Mouse (Mus musculus) spleen, embryonic (tissue): Measurements from ENCODE around the gene Nav3.

Source experiments
- CTCF ChIA-PET: fragments of 350-600 bp; sonication (Branson Sonifier 250); formaldehyde crosslinking; loops from one replicate; lab custom pipeline; 2022; lab: Charles Lee

Gene Nav3

GRCm38 (mm10) chr10:109684109-109685056 is 771.6 kb downstream of the Nav3 start:
- CTCF ChIA-PET, result no interaction called here

GRCm38 (mm10) chr10:109672896-109673295 is 783.1 kb downstream of the Nav3 start:
- CTCF ChIA-PET, result no interaction called here

DNA sequence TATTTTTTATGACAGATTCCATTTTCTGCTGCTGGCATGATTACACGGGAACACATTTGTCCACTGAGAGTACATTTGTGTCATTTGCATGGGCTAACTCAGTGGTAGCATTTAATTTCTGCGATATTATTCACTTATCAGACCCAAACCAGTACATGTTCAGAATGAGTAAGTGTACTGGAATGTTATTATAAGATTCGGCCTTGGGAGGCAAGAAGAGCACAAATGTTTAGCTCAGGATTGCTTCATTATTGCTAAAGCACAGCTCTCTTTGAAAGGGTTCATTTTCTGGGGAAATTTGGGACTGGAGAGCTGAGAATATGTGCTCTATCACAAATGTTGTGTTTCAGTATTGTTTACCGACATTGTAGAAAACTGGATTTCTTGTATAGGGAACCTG is 788.6 kb downstream of the Nav3 start:
- CTCF ChIA-PET, result no interaction called here

DNA sequence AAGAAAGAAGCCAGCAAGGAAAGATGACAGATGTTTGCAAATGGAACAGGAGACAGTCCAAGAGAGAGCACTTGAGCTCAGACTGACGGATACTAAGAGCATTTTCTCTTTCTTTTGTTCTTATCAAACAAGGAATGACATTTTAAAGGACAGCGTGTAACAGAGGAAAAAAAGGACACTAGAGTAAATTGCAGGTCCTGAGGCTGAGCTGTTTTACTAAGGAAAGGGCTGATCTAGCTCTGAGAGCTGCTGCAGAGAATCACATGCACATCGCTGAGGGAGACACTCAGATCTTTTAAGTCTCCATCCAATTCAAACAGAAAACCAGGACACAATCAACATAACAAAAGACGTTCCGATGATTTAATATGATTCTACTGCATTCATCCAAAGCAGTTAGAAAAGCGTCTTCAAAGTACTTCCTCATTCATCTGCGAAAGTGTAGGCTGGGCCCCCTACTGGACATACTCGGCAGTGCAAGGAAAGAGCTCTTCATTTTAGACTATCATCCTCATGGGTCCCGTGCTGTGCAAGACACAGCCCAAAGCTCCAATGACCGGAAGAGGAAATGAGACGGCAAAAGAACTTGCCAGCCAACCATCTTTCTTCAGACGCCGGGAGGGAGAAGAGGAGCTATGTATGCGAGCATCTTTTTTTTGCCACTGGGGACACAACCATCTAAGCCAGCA is 791.2 kb downstream of the Nav3 start:
- CTCF ChIA-PET, result no interaction called here

DNA sequence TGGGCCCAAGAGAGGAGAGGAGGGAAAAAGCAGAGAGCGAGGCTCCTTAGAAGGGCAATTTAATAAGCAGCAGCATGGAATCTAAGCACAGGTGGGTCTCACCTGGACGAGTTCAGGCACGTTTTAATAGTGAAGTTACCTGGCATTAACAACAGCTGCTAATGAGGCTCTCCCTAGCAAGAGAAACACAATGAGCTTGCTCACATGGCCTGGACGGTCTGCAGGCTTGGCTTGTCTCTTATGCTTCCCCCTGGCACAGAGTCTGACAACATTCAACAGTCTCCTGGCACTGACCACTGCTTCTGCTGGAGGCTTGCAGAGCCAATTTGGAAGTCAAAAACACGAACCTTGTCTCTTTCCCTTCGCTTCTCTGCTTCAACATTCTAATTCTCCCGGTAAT is 804.5 kb downstream of the Nav3 start:
- CTCF ChIA-PET, result no interaction called here

DNA sequence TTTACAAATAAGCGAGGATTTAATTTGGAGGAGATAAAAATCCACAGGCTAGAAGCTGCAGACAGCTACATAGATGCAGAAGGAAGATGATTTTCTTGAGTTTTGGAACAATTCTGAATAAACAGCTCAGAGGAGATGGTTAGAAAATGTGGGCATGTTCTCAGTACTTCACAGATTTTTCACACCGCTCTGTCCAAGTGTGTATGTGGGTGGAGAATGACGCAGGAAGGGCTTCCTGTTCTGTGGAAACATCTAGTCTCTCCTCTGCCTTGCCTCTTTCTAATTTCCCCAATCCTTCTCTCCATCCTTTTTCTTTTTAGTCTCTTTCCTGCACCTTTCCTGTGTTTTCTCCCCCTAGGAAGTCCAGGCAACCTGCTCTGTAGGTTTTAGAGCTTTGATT is 812.4 kb downstream of the Nav3 start:
- CTCF ChIA-PET, result no interaction called here

GRCm38 (mm10) chr10:109641806-109642205 is 814.2 kb downstream of the Nav3 start:
- CTCF ChIA-PET, result interaction anchor here (0.7 kb wide), 1 partner anchor 685 kb away, joined by 3 read pairs; no protein-coding TSS in a partner anchor

DNA sequence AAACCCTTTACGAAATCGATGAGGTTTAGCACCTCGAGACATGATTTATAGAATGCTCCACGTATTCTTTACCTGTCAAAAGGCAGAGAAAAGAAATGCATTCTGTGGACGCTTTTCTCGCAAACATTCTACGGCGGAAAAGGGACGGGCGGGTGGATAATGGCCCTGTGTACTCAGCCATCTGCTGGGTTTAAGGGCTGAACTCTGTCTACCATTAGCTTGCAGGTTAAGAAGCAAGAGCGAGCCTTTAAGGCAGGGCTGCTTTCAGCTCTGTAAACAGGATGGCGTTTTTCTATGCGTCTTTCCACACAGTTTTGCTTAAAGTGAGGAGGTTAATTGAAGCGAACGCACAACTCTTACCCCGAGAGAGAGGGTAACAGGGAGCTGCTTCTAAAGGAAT is 818.3 kb downstream of the Nav3 start:
- CTCF ChIA-PET, result no interaction called here
